Mouse (Mus musculus): ENCODE data around the gene Ccdc59. TPM values are rescaled to one million over a fixed set of nuclear protein-coding genes. Genes with fewer than 3 reads are reported as not detected.

Gene Ccdc59
- 37.5 TPM in 2 replicates for polyA plus RNA-seq (2016; fragmentation: Nextera tagmentation; extraction: Ambion mirVana)

- peak; percentile 96 for ATAC-seq
- Histone ChIP-seq H3K9me3 (replicated peaks) (no peaks in the 10 kb centered on the region), H3K27me3 (replicated peaks) (no peaks in the 10 kb centered on the region), H3K4me2 (peak within 1 kb of the TSS; percentile 78), H3K4me3 (peak within 1 kb of the TSS; percentile 87), H3K27ac (peak within 1 kb of the TSS; percentile 94), H3K36me3 (peaks cover 44% of the 10 kb centered on the region), H3K4me1 (peaks cover 24% of the 10 kb centered on the region), H3K9ac (peak within 1 kb of the TSS; percentile 83)
- under 1% methylated on average over 90 of the region's 90 CpGs for WGBS (ENCODE audit: insufficient replicate concordance)
These were observed at the start of gene Ccdc59, which contains the start of gene Mettl25 for GRCm38 (mm10) chr10:105840928-105841888. TSS of gene Ccdc59 (plus strand) at chr10:105841067. TSS of gene Mettl25 (minus strand) at chr10:105841380.

DNA sequence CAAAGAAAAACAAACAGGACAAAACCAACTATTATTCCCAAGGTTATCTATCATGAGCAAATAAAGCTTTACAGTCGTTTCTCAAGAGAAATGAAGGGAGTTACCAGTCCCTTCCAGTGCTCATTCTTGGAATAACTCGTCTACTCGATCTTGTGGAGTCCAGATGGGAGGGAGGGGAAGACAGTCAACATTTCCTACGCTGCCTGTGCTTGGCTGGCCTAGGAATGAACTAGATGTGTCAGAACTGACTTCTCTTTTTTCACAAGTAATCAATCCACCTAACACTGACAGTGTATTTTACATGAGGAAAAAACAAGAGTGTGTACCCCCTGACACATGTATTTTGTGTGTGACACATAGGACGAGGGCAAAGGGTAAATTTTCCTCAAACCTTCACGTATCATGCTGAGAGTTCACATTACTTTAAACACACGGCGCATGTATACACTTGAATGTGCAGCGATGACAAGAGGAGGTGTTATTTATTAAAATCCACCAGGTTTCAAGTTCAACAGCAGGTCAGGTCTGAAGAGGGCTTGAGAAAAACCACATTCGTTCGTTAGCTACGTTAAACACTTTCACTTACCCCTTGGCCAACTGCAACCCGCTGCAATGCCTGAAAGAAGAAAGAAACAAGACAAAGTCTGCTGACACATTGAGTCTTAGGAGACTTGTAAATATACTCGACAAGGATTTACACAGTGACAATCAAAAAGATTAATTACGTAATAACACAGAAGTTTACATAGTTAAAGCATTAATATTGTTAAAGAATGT is 46.9 kb upstream of the Ccdc59 start:
- H3K27ac ChIP-seq: no peak overlapping the region
- 0 out of 2 replicates have a peak, but pooled peaks cover 5% of the 10 kb centered on the region for H3K36me3 ChIP-seq
- no peak overlapping the region for H3K9ac ChIP-seq
- 71% methylated on average over 15 of the region's 15 CpGs for WGBS (ENCODE audit: insufficient replicate concordance)
- no peaks in the 10 kb centered on the region for H3K27me3 ChIP-seq (replicated peaks)
- H3K4me2 ChIP-seq: no peak overlapping the region
- H3K4me1 ChIP-seq: no peaks in the 10 kb centered on the region
- ATAC-seq: no peak
- H3K4me3 ChIP-seq: no peak overlapping the region
- no peaks in the 10 kb centered on the region for H3K9me3 ChIP-seq (replicated peaks)

GRCm38 (mm10) chr10:105797250-105797924 is 43.5 kb upstream of the Ccdc59 start:
- Histone ChIP-seq H3K4me3 (no peak overlapping the region), H3K36me3 (0 out of 2 replicates have a peak, but pooled peaks cover 3% of the 10 kb centered on the region), H3K9me3 (replicated peaks) (no peaks in the 10 kb centered on the region), H3K4me1 (peaks cover 6% of the 10 kb centered on the region), H3K27ac (no peak overlapping the region), H3K4me2 (no peak overlapping the region), H3K9ac (no peak overlapping the region), H3K27me3 (replicated peaks) (no peaks in the 10 kb centered on the region)
- 78% methylated on average over 8 of the region's 8 CpGs for WGBS (ENCODE audit: insufficient replicate concordance)
- no peak for ATAC-seq

DNA sequence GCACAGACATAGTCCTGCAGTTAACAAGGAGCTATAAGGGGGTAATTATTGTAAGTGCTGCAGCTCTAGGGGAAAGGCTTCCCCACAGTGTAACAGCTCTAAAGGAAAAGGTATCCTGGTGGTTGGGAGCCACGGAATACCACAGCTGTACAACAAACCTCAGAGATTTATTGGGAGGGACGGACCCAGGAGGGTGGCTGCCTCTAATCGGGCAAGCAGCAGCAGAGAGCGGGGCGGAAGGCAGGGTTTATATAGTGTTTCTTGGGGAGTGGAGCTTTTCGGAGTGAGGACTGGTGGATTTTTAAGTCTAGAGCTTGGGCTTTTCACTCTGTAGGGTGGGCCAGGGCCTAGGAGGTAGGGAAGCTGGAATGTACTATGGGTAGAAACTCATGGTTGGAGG is 39.7 kb upstream of the Ccdc59 start:
- Histone ChIP-seq H3K9me3 (replicated peaks) (no peaks in the 10 kb centered on the region), H3K4me1 (peaks cover 8% of the 10 kb centered on the region), H3K27ac (no peak overlapping the region), H3K4me2 (no peak overlapping the region), H3K9ac (no peak overlapping the region), H3K4me3 (no peak overlapping the region), H3K36me3 (no peaks in the 10 kb centered on the region), H3K27me3 (replicated peaks) (no peaks in the 10 kb centered on the region)
- 81% methylated on average over 6 of the region's 6 CpGs for WGBS (ENCODE audit: insufficient replicate concordance)
- no peak for ATAC-seq

DNA sequence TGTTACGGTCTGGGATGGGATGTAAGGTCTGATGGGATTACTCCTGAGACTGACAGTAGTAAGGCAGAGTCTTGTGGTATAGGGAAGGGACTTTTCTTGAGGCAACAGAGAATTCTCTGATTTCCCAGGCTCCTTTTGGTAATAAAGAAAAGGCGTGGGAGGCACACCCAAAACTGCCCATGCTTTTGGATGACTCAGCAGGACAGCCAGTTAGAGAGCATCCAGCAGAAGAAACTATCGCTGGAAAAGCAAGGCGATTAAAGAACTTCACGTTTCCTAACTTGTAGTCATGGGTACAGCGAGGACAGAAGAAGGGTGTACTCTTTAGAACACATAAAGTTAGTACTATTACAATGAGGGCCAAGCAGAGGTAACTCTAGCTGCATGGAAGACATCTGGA is 38.7 kb upstream of the Ccdc59 start:
- H3K4me3 ChIP-seq: no peak overlapping the region
- peaks cover 8% of the 10 kb centered on the region for H3K4me1 ChIP-seq
- H3K27ac ChIP-seq: no peak overlapping the region
- no peaks in the 10 kb centered on the region for H3K9me3 ChIP-seq (replicated peaks)
- no peaks in the 10 kb centered on the region for H3K27me3 ChIP-seq (replicated peaks)
- H3K4me2 ChIP-seq: no peak overlapping the region
- no peak for ATAC-seq
- H3K36me3 ChIP-seq: no peaks in the 10 kb centered on the region
- no peak overlapping the region for H3K9ac ChIP-seq
- WGBS (ENCODE audit: insufficient replicate concordance): 74% methylated on average over 6 of the region's 6 CpGs

DNA sequence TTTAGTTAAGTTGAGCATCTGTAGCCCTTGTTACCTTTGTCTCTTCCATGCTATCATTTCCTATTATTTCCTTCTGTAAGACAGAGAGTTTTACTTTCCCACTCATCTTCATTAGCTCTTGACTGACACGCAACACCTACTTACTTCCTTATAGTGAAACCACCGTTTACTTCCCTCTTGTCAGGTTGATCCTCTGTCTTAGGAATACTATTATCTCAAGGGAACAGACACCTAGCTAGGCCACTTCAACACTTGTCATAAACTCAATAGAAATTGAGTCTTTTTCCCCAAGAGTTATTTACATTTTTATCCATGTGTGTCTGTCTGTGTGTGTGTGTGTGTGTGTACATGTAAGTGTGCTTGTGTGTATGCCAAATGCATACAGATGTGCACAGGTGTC is 37.4 kb upstream of the Ccdc59 start:
- WGBS (ENCODE audit: insufficient replicate concordance): 48% methylated on average over 2 of the region's 2 CpGs
- no peak for ATAC-seq
- Histone ChIP-seq H3K27ac (no peak overlapping the region), H3K4me3 (no peak overlapping the region), H3K27me3 (replicated peaks) (no peaks in the 10 kb centered on the region), H3K36me3 (no peaks in the 10 kb centered on the region), H3K4me1 (peaks cover 8% of the 10 kb centered on the region), H3K9me3 (replicated peaks) (no peaks in the 10 kb centered on the region), H3K9ac (no peak overlapping the region), H3K4me2 (no peak overlapping the region)

- no peak for ATAC-seq
- Histone ChIP-seq H3K36me3 (no peaks in the 10 kb centered on the region), H3K4me1 (peaks cover 8% of the 10 kb centered on the region), H3K4me2 (no peak overlapping the region), H3K4me3 (no peak overlapping the region), H3K9me3 (replicated peaks) (no peaks in the 10 kb centered on the region), H3K27ac (no peak overlapping the region), H3K27me3 (replicated peaks) (no peaks in the 10 kb centered on the region), H3K9ac (no peak overlapping the region)
- 77% methylated on average over 7 of the region's 7 CpGs for WGBS (ENCODE audit: insufficient replicate concordance)
These were observed 34.4 kb upstream of the Ccdc59 start for GRCm38 (mm10) chr10:105806259-105807010.

- 60% methylated on average over 10 of the region's 10 CpGs for WGBS (ENCODE audit: insufficient replicate concordance)
- H3K27ac ChIP-seq: no peak overlapping the region
- no peak overlapping the region for H3K9ac ChIP-seq
- H3K4me3 ChIP-seq: no peak overlapping the region
- H3K36me3 ChIP-seq: peaks cover 8% of the 10 kb centered on the region
- no peaks in the 10 kb centered on the region for H3K9me3 ChIP-seq (replicated peaks)
- H3K27me3 ChIP-seq (replicated peaks): no peaks in the 10 kb centered on the region
- no peaks in the 10 kb centered on the region for H3K4me1 ChIP-seq
- H3K4me2 ChIP-seq: no peak overlapping the region
- ATAC-seq: peak; percentile 35; the same call in 1 of the 2 replicates
These were observed 6.1 kb upstream of the Ccdc59 start for GRCm38 (mm10) chr10:105834627-105835228.

- 74% methylated on average over 7 of the region's 7 CpGs for WGBS (ENCODE audit: insufficient replicate concordance)
- Histone ChIP-seq H3K9me3 (replicated peaks) (no peaks in the 10 kb centered on the region), H3K4me1 (peaks cover 24% of the 10 kb centered on the region), H3K27me3 (replicated peaks) (no peaks in the 10 kb centered on the region), H3K4me3 (peak overlapping the region; percentile 87), H3K27ac (no peak overlapping the region), H3K4me2 (peak overlapping the region; percentile 78), H3K9ac (no peak overlapping the region), H3K36me3 (peaks cover 57% of the 10 kb centered on the region)
- ATAC-seq: no peak
These were observed 1.7 kb downstream of the Ccdc59 start for GRCm38 (mm10) chr10:105842574-105842973.

GRCm38 (mm10) chr10:105850286-105850685 is 9.4 kb downstream of the Ccdc59 start:
- no peak overlapping the region for H3K27ac ChIP-seq
- H3K4me1 ChIP-seq: no peaks in the 10 kb centered on the region
- H3K9ac ChIP-seq: no peak overlapping the region
- H3K4me2 ChIP-seq: no peak overlapping the region
- peaks cover 57% of the 10 kb centered on the region for H3K36me3 ChIP-seq
- H3K4me3 ChIP-seq: no peak overlapping the region
- no peaks in the 10 kb centered on the region for H3K27me3 ChIP-seq (replicated peaks)
- 84% methylated on average over 5 of the region's 5 CpGs for WGBS (ENCODE audit: insufficient replicate concordance)
- no peak for ATAC-seq
- H3K9me3 ChIP-seq (replicated peaks): no peaks in the 10 kb centered on the region

DNA sequence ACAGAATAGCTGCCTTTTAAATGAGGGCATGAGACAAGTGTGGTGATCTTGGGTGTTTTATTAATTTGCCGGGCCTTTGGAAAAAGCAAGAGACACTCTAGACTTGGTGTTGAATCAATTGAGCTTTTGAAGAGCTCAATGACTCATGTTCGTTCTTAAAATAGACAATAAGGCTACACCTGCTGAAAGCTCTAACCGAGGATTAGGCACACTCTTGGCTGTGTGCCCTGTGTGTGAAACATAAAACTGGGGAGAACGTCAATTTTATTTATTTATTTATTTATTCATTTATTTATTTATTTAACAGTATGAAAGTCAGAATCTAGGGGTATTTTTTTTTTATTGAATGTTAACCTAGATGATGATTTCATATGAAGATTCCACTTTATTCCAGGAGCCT is 10.3 kb downstream of the Ccdc59 start:
- Histone ChIP-seq H3K36me3 (peaks cover 48% of the 10 kb centered on the region), H3K9me3 (replicated peaks) (no peaks in the 10 kb centered on the region), H3K4me1 (no peaks in the 10 kb centered on the region), H3K4me3 (no peak overlapping the region), H3K4me2 (no peak overlapping the region), H3K27ac (no peak overlapping the region), H3K27me3 (replicated peaks) (no peaks in the 10 kb centered on the region), H3K9ac (no peak overlapping the region)
- 88% methylated on average over 4 of the region's 4 CpGs for WGBS (ENCODE audit: insufficient replicate concordance)
- ATAC-seq: no peak

Data from liver, embryonic 12.5 days (tissue).